Mouse (Mus musculus) heart, postnatal 0 days (tissue): ENCODE results near the gene Zdhhc25.

Source experiments
- CTCF ChIP-seq: IDR thresholded peaks from 2 replicates; pipeline ENCODE4 v1.5.1; 2016; ENCODE audit warnings: antibody characterized with exemption, control low read depth, low read depth
- EP300 ChIP-seq: IDR thresholded peaks from 2 replicates; pipeline ENCODE4 v1.6.1; 2016; ENCODE audit warnings: antibody characterized with exemption, low read depth

- TF ChIP-seq CTCF (no peak), EP300 (no peak)
Observed at GRCm38 (mm10) chr15:88635205-88635604, 35.1 kb downstream of the Zdhhc25 start.
